Mouse (Mus musculus) liver, embryonic 14 days (tissue): ENCODE measurements around the gene Slc16a3. TPM values are rescaled to one million over a fixed set of nuclear protein-coding genes. Genes with fewer than 3 reads are reported as not detected.

Source experiments
- polyA plus RNA-seq: library from polyadenylated mRNA; depleted of rRNA; stranded (reverse); fragments of >200 nt; gene quantifications from 2 replicates; pipeline ENCODE4 v1.2.3, GENCODE M21; 2012; rRNA removed

Slc16a3 gene
- polyA plus RNA-seq, result 19.7 and 22.6 TPM in 2 replicates

GRCm38 (mm10) chr11:120948328-120948727, at the start of gene Slc16a3:
Slc16a3 (plus strand) TSS chr11:120948480.

GRCm38 (mm10) chr11:120932564-120933398, 15.5 kb upstream of the Slc16a3 start, which contains the start of gene Ccdc57:
Ccdc57 (minus strand) TSS chr11:120932872.

GRCm38 (mm10) chr11:120990951-120991526, 42.8 kb downstream of the Slc16a3 start, which contains the start of gene Csnk1d:
Csnk1d (minus strand) TSS chr11:120991330.

Other genes starting within 250 kb of the Slc16a3 start
- gene Cenpx, start 234.7 kb upstream of the Slc16a3 start, polyA plus RNA-seq, result 61.2 and 66.5 TPM in 2 replicates
- 8.6 and 8.7 TPM in 2 replicates for gene Lrrc45, start 234.6 kb upstream of the Slc16a3 start, polyA plus RNA-seq
- gene Rac3, start 227.0 kb upstream of the Slc16a3 start, polyA plus RNA-seq, result 1.3 and 1.4 TPM in 2 replicates
- gene Dcxr, start 221.2 kb upstream of the Slc16a3 start, polyA plus RNA-seq, result 9.4 and 10.1 TPM in 2 replicates
- 0.16 TPM in 1 of 2 replicates, not detected in the other for gene Cbr2, start 216.4 kb upstream of the Slc16a3 start, polyA plus RNA-seq
- gene Hmga1b, start 185.7 kb upstream of the Slc16a3 start, polyA plus RNA-seq, result 2.8 and 3.7 TPM in 2 replicates
- gene Rfng, start 164.3 kb upstream of the Slc16a3 start, polyA plus RNA-seq, result 6.9 and 8.6 TPM in 2 replicates
- 61.2 and 70.7 TPM in 2 replicates for gene Gps1, start 164.2 kb upstream of the Slc16a3 start, polyA plus RNA-seq
- 30.8 and 33.4 TPM in 2 replicates for gene Dus1l, start 152.1 kb upstream of the Slc16a3 start, polyA plus RNA-seq
- 44.8 and 46.6 TPM in 2 replicates for gene Fasn, start 123.9 kb upstream of the Slc16a3 start, polyA plus RNA-seq
- 1.4 and 1.7 TPM in 2 replicates for gene Ccdc57, start 15.6 kb upstream of the Slc16a3 start, polyA plus RNA-seq
- 25.7 and 28.4 TPM in 2 replicates for gene Csnk1d, start 42.9 kb downstream of the Slc16a3 start, polyA plus RNA-seq
- gene Cd7, start 90.9 kb downstream of the Slc16a3 start, polyA plus RNA-seq, result 0.34 and 0.43 TPM in 2 replicates
- gene Sectm1b, start 115.1 kb downstream of the Slc16a3 start, polyA plus RNA-seq, result 0.06 and 0.07 TPM in 2 replicates
- gene Sectm1a, start 132.7 kb downstream of the Slc16a3 start, polyA plus RNA-seq, result 0.87 and 1.2 TPM in 2 replicates
- 0.06 and 0.09 TPM in 2 replicates for gene Tex19.2, start 170.2 kb downstream of the Slc16a3 start, polyA plus RNA-seq
- gene Tex19.1, start 197.7 kb downstream of the Slc16a3 start, polyA plus RNA-seq, result 0.06 and 0.18 TPM in 2 replicates
- 0.01 and 0.03 TPM in 2 replicates for gene Uts2r, start 211.8 kb downstream of the Slc16a3 start, polyA plus RNA-seq